Mouse (Mus musculus) MEL-GATA-1-ER (cell line): Measurements from ENCODE around the gene Dapk2.

Source experiments
- DNase-seq: peaks from one replicate; pipeline ENCODE4 v3.0.0-alpha.2; 2012; ENCODE audit warnings: low read depth; ENCODE audit errors: extremely low read depth

The Dapk2 gene

DNA sequence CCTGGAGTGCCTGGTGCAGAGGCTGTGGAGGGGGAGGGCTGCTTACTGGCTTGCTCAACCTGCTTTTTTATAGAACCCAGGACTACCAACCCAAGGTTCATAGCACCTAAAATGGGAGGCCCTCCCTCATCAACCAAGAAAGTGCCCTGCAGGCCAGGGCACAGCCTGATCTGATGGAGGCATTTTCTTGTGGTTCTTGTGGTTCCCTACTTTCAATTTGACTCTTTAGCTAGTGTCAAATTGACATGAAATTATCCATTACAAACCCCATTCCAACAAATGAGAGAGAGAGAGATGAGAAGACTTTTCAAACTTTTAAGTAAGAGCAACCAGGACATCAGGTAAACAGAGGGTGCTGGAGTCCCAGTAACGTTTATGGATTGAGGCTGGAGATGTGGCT, 15.8 kb upstream of the Dapk2 start:
- no peak for DNase-seq

DNA sequence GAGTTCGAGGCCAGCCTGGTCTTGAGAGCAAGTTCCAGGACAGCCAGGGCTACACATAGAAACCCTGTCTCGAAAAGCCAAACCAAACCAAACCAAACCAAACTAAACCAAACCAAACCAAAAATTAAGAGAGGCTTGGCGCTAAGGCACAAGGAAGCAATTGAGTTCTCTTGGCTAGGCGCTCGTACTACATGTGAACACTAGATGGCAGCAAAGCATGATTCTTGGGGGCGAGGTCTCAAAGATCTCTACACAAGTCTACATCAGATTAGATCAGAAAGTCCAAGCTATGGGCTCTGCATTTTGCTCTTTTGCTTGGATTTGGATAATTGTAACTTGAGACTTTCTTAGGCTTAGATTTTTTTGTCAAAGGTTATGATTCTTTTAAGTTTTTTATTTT, 13.8 kb upstream of the Dapk2 start:
- peak; percentile 39 for DNase-seq

DNA sequence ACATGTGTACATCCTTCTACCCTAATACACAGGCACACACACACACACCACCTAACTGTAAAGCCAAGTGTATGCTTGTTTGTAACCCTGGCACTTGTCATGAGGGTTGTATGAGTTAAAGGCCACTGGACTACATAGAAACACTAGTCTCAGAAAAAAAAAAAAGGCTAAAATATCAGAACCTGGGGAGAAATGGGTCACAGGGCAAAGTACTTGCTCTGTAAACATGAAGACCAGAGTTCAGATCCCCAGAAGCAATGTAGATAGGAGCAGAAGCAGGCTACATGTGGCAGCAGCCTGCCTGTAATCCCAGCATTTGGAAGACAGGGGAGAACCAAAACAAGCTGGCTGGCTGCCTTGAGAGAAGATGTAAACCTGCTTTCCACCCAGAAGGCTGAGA, 11.9 kb upstream of the Dapk2 start:
- DNase-seq, result no peak

DNA sequence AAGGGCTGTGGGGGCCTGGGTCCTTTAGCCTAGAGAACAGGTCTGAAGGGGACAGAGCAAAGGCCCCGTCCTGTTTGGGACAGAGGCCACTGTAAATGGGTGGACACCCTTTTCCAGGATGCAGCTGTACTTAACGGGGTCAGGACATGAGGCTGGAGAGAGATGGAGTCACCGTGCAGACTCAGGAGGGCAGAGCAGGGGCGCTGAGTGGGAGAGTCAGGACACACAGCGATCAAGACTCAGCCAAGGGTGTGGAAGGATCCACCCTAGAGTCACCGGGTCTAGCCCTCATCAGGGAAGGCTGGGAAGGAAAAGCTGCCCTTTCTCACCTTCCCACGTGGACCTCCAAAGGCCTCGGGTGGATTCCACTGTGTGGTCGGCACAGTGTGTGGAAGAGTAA, 6.0 kb upstream of the Dapk2 start:
- DNase-seq, result no peak

DNA sequence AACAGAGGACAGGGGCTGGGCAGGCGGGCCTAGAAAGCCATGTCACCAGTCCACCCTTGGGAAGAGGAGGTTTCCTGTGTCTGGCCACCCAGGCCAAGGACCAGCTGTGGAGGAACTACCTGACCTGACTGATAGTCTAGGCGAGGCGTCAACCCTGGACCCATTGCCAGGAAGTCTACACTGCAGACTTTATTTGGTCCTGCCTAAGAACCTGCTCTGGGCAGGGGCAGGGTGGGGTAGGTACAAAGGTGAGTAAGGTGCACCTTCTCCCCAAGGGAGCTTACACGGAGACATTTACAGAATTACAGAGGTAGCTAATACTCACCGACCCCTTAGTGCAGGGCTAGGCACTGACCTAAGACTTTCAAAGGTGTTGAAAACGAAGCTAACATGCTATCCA, 4.4 kb upstream of the Dapk2 start:
- DNase-seq, result no peak

DNA sequence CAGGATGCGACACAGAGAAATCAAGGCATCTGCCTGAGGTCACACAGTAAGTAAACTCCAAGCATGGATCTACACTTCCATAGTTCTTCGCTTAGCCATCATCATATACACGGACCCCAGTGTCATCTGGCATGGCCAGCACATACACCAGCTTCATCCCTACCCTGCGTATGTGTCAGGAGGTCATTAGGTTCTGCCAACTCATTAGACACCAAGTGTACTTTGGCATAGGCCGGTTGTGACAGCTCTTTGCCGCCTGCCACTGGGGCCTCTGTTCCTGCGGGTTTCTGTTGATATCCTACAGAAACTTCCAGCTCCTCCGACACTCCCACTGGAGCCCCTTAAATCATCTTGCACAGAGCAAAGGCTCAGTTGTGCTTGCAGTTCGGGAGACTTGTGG, 4.0 kb upstream of the Dapk2 start:
- DNase-seq, result no peak

DNA sequence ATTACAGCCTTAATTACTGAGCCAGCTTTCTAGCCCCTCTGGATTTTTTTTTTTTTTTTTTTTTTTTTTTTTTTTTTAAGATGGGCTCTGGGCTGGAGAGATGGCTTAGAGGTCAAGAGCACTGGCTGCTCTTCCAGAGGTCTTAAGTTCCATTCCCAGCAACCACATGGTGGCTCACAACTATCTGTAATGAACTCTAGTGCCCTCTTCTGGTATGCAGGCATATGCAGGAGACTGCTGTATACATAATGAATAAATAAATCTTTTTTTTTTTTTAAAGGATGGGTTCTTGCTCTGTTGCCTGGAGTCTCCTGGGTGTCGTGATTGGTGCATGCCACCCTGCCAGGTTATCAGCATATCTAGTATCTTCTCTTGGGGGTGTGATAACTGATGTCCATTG, 2.5 kb upstream of the Dapk2 start:
- DNase-seq, result no peak

DNA sequence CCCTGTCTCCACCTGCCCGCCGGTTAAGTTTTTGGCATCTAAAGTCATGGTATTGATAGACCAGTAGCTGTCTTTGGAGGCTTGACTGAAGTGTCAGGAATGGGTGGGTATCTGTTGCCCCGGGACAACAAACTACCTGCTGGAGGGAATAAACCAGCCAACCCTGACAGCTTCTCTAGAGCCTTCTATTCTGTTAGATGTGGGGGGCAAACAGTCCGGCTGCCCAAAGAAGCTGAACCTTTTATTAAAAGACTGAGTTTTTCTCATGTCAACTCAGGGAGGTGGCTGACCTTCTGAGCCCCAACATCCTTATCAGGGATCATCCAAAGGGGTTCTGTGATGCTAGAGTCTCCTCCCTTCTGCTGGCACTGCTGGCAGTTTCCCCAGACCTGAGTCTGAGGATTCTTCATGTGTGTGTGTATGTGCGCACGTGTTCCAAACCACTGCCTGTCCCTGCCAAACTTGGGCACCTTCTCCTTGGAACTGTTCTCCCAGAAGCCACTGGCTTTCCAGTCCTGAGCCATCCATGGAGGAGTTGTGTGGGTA, 935 bp downstream of the Dapk2 start:
- DNase-seq, result no peak

DNA sequence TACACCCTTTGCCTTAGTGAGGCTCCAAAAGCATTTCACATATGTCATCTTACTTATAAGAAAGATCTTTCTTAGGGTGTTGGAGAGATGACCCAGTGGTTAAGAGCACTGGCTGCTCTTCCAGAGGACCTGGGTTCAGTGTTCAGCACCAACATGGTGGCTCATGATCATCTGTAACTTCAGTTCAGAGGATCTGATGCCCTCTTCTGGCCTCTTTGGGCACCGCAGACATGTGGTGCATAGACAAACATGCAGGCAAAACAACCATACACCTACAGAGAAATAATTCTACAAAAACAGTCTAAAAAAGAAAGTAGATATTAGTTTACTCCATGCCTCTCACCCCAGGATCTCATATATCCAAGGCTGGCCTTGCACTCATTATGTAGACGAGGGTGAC, 2.1 kb downstream of the Dapk2 start:
- DNase-seq, result no peak

DNA sequence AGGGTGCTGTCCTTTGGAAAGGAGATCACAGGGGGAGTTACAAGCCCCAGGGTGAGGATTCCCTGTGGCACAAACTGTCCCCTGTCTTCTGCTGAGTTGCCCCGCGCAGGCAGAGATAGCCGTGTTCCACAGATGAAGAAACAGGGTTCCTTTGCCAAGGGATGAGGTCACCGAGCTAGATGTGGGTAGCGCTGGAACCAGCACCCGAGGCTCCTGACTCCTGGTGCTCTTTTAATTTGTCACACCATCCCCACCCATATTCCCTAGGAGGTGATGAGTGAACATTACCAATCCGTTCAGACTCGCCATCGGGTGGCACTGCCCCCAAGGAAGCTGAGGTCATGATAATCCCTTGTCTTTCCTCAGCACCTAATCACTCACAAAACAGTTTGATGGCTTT, 5.0 kb downstream of the Dapk2 start:
- DNase-seq, result no peak

DNA sequence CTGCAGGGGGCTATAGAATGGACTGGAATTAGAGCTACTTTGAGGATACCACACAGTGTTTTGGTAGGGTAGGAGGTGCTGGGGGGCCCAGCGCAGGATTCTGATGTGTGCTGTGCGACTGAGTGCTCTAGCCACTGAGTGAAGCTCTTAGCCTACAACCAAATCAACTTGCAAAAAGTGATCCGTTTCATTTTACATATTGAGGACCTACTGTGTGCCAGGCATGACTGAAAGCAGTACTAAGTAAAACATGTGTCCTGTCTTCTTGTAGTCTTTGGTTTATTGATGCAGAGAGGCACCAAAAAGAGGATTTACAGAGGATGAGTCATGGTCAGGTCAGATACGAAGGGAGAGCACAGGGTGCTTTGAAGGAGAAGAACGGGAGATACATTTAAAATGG, 9.2 kb downstream of the Dapk2 start:
- DNase-seq, result no peak

DNA sequence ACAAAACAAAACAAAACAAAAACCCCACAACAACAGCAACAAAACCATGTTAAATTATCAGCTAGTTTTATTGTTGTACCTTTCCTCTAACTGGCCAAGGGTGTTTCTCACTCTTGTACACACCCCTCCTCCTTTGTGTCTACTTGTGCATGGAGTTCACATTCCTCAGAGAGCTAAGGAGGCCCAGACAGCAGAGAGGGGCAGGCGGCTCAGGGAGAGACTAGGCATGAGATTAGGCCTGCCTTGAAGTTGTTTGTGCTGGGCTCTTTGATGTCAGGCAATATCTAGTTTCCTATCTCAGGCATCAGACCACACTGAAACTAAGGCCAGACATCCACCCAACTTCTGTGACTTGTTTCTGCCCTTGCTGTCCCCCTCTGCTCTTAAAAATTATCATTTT, 10.2 kb downstream of the Dapk2 start:
- DNase-seq, result no peak

DNA sequence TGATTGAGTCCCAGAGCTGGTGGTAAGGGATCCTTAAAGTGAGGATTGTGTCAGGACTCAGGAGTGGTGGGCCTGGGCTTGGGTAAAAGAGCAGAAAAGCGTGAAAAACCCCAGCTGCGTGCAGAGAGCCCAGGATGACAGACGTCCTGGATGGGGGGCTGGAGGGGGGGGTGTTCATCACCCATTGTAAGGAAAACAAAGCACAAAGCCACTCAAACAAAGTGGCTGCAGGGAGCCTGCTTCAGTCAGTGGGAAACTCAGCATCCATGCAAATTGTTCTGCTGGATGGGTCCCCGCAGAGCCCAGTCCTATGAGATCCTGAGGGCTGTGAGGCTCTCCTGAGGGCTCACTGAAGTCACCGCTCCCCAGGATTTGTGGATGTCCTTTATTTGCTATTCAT, 12.5 kb downstream of the Dapk2 start:
- DNase-seq, result no peak

DNA sequence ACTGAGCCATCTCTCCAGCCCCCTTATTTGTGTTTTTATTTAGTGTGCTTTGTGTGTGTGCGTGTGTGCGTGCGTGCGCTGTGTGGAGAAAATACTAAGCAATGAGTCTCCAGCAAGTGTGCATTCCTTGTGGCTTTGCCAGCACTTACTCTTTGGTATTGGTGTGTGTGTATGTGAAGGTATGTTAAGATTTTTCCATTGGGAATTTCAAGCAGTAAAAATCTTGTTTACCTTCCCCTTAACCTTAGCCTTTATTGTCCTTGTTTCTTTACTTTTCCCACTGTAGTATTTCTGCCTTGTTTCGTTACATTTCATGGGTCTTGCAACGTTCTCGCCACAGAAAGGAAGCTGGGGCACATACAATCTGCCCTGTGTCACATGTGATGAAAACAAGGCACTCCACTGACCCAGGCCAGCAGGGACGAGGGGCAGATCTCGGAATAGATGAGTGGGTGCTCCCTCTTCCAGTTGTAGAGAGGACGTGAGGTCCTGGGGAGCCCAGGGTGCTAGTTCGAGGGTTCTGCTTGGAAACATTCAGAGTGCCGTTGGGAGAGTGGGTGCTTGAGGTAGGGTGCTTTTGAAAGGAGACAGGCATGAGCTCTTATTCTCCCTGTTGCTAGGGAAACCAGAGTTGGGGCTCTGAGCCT, 13.4 kb downstream of the Dapk2 start:
- no peak for DNase-seq

DNA sequence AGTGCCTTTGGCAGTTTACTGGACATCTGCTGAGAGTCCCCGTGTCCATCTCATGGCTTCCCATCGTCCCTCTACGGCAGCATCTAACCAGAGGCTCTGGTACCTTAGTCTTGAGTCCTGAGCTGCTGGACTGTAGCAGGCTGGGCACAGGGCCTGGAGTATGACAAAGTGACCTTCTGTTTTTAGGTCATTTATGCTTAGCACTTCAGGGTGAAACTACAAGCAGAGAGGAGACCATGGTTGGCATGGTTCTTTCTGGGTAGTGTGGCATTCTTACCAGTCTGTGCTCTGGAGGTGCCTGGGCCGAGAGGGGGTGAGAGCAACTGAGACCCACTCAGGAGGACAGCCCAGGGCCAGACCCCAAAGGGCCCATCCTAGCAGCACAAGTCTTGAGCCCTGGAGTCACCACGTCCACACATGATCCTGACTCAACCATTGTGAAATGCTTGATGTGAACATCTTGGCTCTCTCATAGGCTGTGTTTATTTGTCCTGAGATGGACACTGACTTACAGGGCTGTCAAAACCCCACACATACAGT, 15.4 kb downstream of the Dapk2 start:
- DNase-seq, result no peak

DNA sequence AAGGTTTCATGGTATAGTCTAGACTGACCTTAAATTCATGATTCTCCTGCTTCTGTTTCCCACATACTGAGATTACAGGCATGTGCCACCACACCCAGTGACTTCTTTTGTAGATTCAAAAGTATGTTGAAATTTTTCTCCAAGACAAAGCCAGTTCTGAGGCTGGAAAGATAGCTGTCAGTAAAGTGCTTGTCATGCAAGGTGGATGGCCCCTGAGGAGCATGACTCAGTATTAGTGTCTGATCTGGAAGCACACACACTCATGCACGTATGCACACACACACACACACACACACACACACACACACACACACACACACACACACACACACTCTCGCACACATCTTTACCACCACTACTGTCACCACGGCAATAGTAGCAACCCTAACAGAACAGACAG, 17.0 kb downstream of the Dapk2 start:
- DNase-seq, result no peak

DNA sequence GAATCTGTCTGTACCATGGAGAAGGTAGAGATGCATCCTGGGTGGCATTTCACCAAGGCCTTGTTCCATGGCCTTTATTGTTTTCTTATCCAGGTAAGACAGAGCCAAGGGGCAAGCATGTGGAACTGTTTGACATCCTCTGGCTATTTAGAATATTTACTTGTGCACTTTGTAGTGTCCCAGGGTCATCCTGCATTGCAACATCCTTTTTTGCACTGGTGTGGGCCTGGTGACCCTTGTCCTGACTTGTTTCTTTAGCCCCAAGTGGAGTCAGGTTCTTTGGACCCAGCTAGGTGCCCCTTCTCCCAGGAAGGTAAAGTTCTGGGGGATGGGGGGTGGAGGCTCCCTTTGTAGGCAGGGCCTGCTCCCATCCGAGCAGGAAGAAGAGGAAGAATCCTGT, 20.0 kb downstream of the Dapk2 start:
- no peak for DNase-seq

DNA sequence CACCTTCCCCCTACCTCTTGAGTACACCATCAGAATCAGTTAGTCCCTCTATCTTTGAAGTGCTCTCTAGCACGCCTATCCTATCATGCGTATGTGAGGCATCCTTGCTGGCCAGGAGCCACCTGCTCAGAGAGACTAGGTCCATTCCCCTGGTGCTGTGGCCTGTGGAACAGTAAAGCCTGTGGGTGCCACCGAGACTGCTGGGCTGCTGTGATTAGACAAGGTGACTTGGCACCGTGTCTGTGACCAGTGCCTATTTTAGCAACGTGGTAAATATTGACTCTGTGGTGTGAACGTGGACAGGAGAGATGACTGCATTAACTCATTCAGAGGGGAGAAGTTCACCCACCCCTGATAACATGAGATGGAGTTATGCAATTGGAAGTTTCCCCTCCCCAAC, 21.8 kb downstream of the Dapk2 start:
- DNase-seq, result no peak

DNA sequence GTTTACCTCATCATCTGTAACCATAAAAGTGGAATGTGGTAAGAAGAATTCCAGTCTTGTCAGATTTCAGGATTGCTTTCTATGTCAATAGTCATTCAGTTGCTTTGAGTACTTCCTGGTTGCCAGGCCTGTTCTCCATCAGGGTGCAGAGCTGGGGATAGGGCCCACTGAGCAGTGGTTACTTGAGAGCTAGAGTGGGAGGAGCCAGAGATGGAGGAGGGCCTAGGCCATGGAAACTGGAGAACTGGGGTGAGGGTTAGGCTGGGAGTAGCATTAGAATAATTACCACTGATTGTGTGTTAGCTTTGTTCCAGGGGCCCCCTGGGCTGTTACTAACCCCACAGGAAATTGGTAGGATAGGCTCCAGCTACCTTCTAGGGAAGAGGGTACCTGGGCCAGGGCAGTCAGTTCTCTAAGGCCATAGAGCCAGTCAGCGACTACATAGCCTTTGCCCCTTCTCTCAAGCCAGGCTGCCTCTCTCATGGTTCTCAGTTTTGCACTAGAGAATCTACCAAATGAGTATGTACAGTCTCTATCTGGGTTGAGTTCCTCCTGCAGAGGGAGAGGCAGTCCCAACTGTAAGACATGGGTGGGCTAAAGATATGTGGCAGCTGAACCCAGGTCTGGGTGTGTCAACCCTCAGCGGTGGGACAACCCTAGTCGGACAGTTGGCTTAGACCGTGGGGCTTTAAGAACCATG, 23.3 kb downstream of the Dapk2 start:
- DNase-seq, result peak; percentile 76

DNA sequence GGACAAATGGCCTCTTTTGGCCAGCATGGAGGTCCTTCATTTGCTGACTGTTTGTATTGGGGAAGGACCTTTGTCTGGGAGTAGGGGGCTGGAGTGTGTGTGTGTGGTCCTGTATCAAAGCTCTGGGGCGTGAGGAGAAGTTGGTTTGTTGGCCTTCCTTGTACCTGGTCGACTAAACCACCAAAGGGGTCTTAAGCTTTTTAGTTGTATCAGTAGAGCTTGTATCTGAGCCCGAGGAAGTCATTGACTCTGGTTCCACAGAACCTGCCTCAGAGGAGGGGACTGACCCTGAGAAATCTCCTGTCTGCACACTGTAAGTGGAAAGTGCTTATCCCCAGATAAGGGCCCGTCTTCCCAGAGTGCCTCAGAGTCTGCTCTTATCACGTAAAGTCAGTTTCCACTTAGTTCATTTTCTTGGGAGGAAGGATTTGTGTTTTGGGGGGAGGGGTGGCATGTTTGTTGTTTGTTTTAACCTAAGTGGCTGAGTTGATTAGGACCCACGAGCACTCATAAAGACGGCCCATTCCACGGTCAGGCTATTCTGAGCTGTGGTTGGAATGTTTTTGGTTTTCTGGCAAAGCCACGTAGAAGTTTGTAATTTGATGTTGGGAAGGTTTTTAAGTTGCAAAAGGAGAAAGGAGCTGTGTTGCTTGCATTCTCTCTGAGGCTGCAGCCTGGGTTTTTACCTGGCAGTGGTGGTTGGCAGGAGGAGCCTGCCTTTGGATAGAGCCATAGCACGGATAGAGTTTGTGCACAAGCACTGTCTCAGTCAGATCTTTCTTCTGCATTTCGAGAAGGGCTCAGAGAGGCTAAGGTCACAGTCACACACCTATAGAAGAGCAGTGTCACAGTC, 24.0 kb downstream of the Dapk2 start:
- DNase-seq, result peak; percentile 89

DNA sequence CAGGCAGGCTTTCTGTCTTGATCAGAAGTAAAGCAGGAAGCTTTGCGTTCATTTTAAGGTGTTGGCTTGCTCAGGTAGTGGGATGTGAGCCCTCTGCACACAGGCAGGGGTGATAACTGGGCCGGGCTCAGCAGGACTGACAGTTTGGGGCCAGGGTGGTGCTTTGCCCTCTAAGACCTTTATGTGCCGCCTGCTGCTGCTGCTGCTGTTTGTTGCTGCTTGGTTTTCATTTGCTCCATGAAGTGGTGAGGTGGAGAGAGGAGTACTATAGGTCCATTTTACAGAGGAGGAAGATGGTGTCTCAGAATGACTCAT, 24.6 kb downstream of the Dapk2 start:
- DNase-seq, result no peak

DNA sequence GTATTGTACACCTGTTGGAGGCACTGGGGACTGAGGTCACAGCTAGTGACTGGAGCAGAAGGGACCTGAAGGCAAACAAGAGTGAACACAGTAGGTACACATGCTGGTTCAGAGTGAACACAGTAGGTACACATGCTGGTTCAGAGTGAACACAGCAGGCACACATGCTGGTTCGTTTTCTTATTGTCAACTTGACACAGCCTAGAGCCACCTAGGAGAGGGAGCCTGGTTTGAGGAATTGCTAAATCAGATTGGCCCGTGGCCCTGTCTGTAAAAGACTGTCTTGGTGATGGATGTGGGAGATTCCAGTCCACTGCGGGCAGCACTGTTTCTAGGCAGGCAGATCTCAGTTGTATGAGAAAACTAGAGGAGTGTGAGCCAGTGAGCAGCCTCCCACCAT, 25.0 kb downstream of the Dapk2 start:
- peak; percentile 84 for DNase-seq
